Mouse (Mus musculus) heart, postnatal 14 days (tissue): ENCODE measurements around the gene Stra6. TPM values are rescaled to one million over a fixed set of nuclear protein-coding genes. Genes with fewer than 3 reads are reported as not detected.

Source experiments
- DNase-seq, 2 experiments: peaks; one replicate each; pipeline ENCODE4 v3.0.0; 2021 to 2022
- intact Hi-C: fragments of 180-260 bp; cut with DNase I; formaldehyde crosslinking; loops from one replicate; pipeline ENCODE4 v1.15.1; 2025
- total RNA-seq, 2 experiments: library from RNA; stranded (reverse); gene quantifications; 2 replicates each; pipeline ENCODE4 v1.2.3; 2021

Gene Stra6
- total RNA-seq, 2 experiments from 2014 or later, result 0.32 to 0.76 TPM

- intact Hi-C loops, result no loop called here
Measured at GRCm38 (mm10) chr9:58047061-58047460, 16.5 kb upstream of the Stra6 start.

GRCm38 (mm10) chr9:58048621-58049020, 15.0 kb upstream of the Stra6 start:
- no peak for DNase-seq
- intact Hi-C loops, result no loop called here

More at GRCm38 (mm10) chr9:58047061-58047460, 16.5 kb upstream of the Stra6 start:
- DNase-seq, result no peak

DNA sequence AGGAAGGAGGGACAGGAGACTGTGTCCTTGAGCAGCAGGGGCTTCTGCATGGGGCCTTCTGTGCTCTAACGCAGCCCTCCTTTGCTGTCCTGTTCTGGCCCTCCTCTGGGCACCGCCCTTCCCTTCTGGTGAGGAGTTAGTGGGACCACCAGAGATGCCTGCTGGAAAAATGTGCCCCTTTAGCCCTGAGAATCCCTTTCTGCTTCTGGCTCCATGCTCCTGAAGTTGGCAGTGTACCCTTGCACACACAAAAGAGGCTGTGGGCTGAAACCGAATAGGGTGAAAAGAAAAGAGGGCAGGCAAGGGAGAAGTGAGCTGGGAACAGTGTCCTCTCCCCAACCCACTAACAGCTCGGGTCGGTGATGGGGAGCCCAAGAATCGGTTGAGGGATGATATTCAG, 14.4 kb upstream of the Stra6 start:
- intact Hi-C loops, result no loop called here
- DNase-seq, result no peak

- DNase-seq, result no peak
- intact Hi-C loops, result no loop called here
Measured at GRCm38 (mm10) chr9:58049861-58050260, 13.7 kb upstream of the Stra6 start.

DNA sequence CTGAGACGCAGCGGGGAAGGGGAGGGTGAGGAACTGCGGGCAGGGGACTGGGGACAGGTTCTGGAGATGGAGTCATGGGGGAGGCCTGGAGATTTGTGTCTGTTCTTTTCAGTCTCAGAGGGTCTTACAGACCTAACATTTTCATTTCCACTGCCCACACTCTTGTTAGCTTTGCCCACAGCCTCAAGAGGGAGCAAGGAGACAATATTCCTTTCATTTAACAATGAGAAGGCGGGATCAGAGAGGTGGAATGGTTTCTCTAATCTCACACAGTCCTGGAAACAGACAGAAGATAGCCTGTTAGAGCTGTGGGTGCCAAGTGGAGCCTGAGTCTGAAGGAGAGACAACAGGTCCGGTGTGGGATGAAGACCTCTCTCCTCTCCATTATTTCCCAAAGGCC, 11.7 kb upstream of the Stra6 start:
- intact Hi-C loops, result no loop called here
- DNase-seq, result no peak

GRCm38 (mm10) chr9:58053102-58053501, 10.5 kb upstream of the Stra6 start:
- intact Hi-C loops, result no loop called here
- peak; percentile 30 to 60 for DNase-seq

- no peak for DNase-seq
- intact Hi-C loops, result no loop called here
Measured at GRCm38 (mm10) chr9:58053544-58053943, 10.0 kb upstream of the Stra6 start.

DNA sequence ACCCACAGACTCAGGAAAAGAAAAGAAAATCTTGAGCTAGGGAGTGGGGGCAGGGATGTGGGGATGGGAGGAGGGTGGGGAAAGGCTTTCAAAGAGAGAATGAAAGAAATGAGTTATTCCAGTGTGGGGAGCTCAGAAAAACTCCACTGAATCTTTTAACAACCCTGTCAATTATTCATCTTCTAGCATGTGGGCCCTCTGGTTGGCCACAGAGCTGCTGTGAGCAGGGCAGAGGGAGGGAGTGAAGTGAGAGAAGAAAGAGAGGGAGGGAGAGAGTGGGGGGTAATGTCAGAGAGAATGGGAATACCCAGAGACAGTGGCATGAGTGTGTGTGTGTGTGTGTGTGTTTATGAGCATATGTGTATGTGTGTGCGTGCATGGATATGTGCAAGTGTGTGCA, 9.6 kb upstream of the Stra6 start:
- intact Hi-C loops, result no loop called here
- DNase-seq, result no peak

- intact Hi-C loops, result no loop called here
- DNase-seq, result no peak
Measured at GRCm38 (mm10) chr9:58055666-58056065, 7.9 kb upstream of the Stra6 start.

DNA sequence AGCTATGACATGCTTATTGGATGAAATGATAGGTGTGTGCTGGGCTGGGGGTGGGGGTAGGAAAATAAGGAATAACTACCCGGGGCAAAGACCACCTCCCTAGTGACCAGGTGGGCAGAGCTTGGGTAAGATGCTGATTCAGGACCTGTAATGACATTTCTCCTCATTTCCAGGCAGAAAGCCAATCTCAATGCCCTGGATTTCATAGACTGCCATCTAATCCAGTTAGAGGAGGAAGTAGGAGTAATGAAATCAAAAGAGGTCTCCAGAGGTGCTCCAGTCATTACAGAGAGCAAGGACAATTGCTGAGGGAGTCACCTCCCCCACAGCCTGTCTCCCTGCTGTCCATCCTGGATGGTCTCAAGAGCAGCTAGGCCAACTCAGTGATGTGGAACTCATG, 3.7 kb upstream of the Stra6 start:
- DNase-seq, result no peak
- intact Hi-C loops, result no loop called here

DNA sequence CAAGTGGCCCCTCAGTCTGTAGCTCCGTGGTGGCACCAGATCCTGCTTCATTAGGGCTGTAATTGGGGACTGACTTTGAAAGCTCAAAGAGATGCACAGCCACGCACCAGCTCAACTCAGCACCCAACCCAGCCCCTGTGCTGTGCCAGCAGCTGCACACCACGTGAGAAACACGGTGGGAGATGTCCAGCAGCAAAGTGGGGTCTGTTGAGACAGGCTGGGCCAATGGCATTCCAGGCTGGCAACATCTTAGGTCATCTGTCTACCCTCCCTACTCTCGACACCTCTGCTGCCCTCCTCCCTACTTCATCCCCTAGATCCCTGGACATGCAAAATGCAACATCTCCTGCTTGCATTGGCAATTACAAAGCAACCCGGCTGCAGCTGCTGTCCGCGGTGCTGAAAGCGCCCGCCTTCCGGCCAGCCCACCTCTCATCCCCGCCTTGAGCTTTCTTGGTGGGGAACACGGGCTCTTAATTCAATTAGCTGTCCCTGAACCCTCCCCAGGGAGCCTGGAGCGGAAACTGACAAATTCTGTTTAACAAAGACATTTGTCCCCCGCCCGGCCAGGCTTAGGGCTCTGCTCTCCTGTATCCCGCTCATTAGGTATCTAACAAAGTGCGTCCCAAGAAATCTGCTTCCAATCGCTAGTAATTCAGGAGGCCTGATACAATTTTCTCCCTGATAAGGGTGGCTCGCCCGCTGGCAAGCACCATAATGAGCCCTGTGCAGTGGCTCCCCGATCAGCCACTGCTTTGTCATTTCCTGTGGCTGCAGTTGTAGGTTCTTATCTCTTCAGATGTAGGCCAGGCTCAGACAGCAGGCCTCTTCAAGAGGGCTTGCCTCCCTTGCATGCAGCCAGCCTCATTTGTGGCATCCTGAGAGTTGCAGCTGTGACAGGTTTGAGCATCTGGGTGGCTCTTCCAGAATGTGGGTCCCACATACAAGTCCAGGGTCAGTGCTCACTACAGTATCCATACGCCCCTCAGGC, 2.6 kb upstream of the Stra6 start:
- intact Hi-C loops, result no loop called here

DNA sequence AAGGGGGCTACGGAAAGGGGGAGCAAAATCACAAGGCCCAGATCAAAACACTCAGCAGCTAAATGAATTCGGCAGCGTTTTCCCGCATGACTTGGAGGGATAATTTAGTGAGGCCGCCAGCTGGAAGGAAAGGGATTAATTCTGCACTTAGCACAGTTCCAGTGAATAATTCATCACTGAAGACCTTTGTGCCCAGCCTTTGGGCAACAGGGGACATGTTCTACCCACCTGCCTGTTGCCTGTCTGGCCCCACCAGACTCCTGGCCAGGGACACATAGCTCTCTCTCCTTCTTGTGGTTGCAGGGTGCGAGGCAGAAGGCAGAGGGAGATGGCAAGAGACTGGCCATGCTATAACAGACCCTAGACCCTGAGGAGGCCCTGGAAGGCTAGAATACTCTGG, 1.9 kb downstream of the Stra6 start:
- intact Hi-C loops, result no loop called here
- no peak for DNase-seq

More for the DNA sequence above, 2.6 kb upstream of the Stra6 start:
- DNase-seq, result peak; percentile 72 to 81

DNA sequence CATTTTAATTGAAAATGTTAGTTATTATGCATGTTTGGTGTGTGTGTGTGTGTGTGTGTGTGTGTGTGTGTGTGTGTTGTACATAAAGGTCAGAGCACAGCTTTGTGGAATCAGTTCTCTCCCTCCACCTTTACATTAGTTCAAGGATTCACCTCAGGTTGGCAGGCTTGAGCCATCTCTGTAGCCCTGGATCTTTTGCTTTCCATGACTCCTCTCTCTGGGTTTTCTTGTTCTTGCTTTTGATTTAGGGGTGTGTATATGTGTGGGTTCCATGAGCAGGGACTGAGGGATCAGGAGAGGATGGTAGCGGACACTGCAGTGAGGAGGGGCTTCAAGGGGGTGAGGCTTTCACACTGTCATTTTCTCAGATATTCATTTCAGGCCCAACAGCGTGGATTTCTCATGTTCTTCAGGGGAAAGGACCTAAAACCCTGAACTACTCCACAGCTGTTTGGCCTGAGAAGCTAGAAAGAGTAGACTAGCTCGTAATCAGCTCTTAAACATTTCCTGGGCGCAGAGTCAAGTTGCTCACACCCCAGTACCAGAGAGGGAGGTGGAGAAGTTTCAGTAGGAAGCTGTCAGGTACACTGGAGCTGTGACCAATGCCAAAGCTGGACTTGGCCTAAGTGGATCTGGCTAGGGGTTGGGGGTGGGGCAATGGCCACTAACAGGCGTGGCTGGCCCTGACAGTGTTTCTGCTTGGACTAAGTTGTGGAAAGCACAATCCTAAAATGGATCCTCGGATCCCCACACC, 2.6 kb downstream of the Stra6 start:
- DNase-seq, result no peak
- intact Hi-C loops, result no loop called here

DNA sequence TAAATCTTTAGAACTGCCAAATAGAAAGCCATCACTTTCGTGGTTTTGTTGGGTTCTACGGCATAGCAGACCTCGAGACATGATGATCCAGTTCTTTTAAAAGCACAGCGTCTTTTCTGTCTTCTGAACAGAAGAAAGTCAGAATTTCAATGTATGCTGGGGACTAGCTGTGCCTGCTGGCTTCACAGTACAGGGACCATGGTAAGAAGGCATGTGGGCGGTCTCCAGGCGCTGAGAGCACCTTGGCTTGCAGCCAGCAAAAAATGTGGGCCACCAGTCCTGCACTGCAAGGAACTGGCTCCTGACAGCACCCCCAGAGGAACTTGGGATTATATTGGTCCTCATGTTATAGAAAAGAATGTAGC, 3.1 kb downstream of the Stra6 start:
- intact Hi-C loops, result no loop called here
- DNase-seq, result no peak

GRCm38 (mm10) chr9:58067546-58067945, 4.0 kb downstream of the Stra6 start:
- DNase-seq, result peak in 1 of 2 experiments; percentile 42
- intact Hi-C loops, result no loop called here

GRCm38 (mm10) chr9:58074561-58074960, 11.0 kb downstream of the Stra6 start:
- no peak for DNase-seq
- intact Hi-C loops, result no loop called here

- DNase-seq, result no peak
- intact Hi-C loops, result no loop called here
Measured at GRCm38 (mm10) chr9:58084586-58084985, 21.0 kb downstream of the Stra6 start.

- peak in 1 of 2 experiments; percentile 21 for DNase-seq
- intact Hi-C loops, result no loop called here
Measured at GRCm38 (mm10) chr9:58085074-58085473, 21.5 kb downstream of the Stra6 start.

DNA sequence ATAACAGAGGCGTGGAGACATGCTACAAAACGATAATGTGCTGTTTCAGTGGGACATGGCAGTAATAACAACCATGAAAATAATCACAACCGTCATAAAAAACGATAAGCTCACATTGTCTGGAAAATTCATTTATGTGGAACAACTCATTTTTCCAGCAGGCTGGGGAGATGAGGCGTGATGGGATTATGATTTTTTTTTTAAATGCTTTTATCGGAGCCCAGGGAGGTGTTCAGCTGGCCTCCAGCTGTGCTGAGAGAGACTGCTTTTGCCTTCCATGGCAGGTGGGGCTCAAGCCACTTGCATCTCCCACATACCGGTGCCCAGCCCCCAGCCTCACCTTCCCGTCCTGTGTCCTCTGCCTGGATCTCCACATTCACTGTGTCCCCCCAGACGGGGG, 22.6 kb downstream of the Stra6 start:
- no peak for DNase-seq
- intact Hi-C loops, result no loop called here

- DNase-seq, result no peak
- intact Hi-C loops, result no loop called here
Measured at GRCm38 (mm10) chr9:58086861-58087260, 23.3 kb downstream of the Stra6 start.

DNA sequence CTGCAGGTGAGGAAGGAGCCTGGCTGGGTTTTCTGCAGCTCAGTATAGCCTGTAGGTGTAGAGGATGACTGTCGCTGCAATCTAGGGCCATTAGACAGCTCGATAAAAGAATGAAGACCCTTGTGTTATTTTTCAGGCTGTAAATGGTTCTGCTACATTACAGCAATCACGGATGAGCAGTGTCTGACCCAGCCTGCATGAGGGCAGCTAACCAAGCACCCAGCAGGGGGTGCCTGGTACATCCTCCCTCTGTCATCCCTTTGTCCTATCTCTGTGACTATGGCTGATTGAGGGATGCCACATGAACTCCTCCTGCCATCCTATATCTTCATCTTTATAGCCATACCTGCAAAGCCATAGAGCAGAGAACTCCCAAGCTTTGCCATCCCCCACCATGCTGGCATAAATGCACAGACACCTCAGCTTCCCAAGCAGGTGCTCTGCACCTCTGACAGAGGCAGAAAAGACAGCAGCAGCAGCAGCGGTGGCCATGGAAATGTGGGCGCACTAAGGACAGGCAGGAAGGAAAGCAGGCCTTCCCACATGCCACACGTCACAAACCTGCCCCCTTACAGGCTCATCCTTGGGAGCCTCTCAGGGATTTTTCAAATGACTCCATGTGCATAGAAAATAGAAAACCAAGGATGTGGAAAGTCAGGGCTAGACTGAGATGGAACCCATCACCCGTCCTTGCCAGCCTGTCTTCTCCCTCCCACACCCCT, 23.9 kb downstream of the Stra6 start:
- intact Hi-C loops, result no loop called here
- no peak for DNase-seq
